Mouse (Mus musculus): ENCODE results near the gene Snrnp35. TPM values are rescaled to one million over a fixed set of nuclear protein-coding genes. Genes with fewer than 3 reads are reported as not detected.

Gene Snrnp35
- polyA plus RNA-seq (2012; rRNA removed): 4.6 and 5.0 TPM in 2 replicates

DNA sequence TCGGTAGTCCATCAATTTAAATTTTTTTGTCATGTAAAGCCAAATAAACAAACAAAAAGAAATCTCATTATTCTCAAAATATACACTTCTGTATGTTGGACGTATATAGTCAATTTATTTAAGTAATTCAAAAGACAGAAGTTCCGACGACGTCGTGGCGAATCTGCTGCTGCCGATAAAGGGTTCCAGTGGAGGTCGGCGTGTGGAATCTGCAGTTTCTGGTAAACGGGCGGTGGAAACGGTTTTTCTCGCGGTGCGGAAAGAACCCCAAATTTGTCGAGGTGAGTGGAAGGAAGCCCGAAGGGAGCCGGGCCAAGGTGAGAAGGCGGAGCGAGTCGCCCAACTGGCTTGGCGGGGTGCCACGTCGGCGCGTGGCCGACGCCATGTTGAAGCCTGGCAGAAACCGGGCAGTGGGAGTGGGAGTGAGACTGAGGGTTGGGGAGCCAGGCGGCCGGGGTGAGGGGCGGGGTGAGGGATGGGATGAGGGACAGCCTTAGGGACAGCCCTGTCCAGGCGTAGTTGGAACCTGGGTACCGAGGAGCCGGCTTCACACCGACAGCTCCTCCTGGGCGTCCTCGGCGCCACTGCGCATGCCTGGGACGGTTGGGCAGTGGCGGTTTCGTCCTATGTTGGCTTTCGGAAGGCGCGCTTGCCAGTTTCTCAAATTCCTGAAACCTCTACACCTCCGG lies at the start of gene Snrnp35:
Gene Snrnp35 (plus strand): TSS at position 169 of the 689 bp plus-strand sequence.
- peak; percentile 87 for DNase-seq
- TF ChIP-seq POLR2A (IDR thresholded peaks at IDR 0.05; ENCODE audit: control insufficient read depth, extremely low read depth, insufficient read depth, low read length, poor library complexity): peak; percentile 44; the same call in 1 of the 2 replicates
- TF ChIP-seq CTCF (IDR thresholded peaks at IDR 0.05; ENCODE audit: borderline replicate concordance, control insufficient read depth, extremely low read depth, insufficient read depth, low read length, poor library complexity): peak; percentile 57; the same call in 1 of the 2 replicates
- H3K36me3 ChIP-seq (ENCODE audit: control insufficient read depth, insufficient read depth, low read length): no peaks in the 10 kb centered on the region
- peaks cover 27% of the 10 kb centered on the region for H3K4me1 ChIP-seq (replicated peaks; ENCODE audit: control insufficient read depth, insufficient read depth, low read length)
- H3K27ac ChIP-seq (ENCODE audit: control insufficient read depth, insufficient read depth, low read length): peak within 1 kb of the TSS; percentile 75
- H3K4me3 ChIP-seq (ENCODE audit: control insufficient read depth, insufficient read depth, low read length): peak within 1 kb of the TSS; percentile 79
- H3K27me3 ChIP-seq (ENCODE audit: control insufficient read depth, insufficient read depth, low read length): no peaks in the 10 kb centered on the region
- under 1% methylated on average over 48 of the region's 48 CpGs for WGBS

DNA sequence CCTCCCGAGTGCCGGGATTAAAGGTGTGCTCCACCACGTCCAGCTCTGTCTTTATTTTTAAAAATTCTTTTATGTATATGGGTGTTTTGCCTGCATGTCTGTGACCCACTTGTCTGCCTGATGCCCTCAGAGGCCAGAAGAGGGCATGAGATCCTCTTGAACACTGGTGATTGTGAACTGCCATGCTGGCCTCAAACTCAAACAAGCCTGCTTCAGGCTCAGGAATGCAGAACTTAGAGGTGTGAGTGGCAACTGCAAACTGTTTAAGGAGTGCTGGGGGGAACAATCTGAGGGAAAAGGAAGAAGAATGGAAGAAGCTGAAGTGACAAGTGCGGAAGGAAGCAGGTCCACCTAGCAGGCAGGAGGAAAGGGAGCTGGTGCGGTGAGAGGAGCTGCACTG lies 44.7 kb upstream of the Snrnp35 start:
- no peaks in the 10 kb centered on the region for H3K36me3 ChIP-seq (ENCODE audit: control insufficient read depth, insufficient read depth, low read length)
- H3K27ac ChIP-seq (ENCODE audit: control insufficient read depth, insufficient read depth, low read length): peak overlapping the region; percentile 35
- DNase-seq: peak; percentile 57
- H3K4me1 ChIP-seq (replicated peaks; ENCODE audit: control insufficient read depth, insufficient read depth, low read length): peaks cover 10% of the 10 kb centered on the region
- no peaks in the 10 kb centered on the region for H3K27me3 ChIP-seq (ENCODE audit: control insufficient read depth, insufficient read depth, low read length)
- 48% methylated on average over 5 of the region's 5 CpGs for WGBS
- H3K4me3 ChIP-seq (ENCODE audit: control insufficient read depth, insufficient read depth, low read length): no peak overlapping the region
- TF ChIP-seq POLR2A (IDR thresholded peaks at IDR 0.05; ENCODE audit: control insufficient read depth, extremely low read depth, insufficient read depth, low read length, poor library complexity) (no peak), CTCF (IDR thresholded peaks at IDR 0.05; ENCODE audit: borderline replicate concordance, control insufficient read depth, extremely low read depth, insufficient read depth, low read length, poor library complexity) (no peak)

DNA sequence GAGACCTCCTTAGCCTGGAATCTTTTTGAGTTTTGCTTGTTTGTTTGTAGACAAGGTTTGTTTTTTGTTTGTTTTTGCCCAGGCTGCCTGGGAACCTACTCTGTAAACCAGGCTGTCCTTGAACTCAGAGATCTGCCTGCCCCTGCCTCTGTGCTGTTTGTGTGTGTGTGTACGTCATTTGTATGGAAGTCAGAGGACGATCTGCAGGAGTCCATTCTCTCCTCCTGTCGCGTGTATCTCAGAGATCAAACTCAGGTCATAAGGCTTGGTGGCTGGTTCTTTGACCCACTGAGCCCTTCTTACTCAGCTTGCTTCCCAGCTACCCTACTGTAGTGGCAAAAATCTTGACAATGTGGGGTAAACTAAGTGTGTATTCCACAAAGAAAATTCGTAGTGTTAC lies 44.2 kb upstream of the Snrnp35 start:
- no peaks in the 10 kb centered on the region for H3K27me3 ChIP-seq (ENCODE audit: control insufficient read depth, insufficient read depth, low read length)
- TF ChIP-seq POLR2A (IDR thresholded peaks at IDR 0.05; ENCODE audit: control insufficient read depth, extremely low read depth, insufficient read depth, low read length, poor library complexity) (no peak), CTCF (IDR thresholded peaks at IDR 0.05; ENCODE audit: borderline replicate concordance, control insufficient read depth, extremely low read depth, insufficient read depth, low read length, poor library complexity) (no peak)
- WGBS: 76% methylated on average over 5 of the region's 5 CpGs
- no peak for DNase-seq
- peak overlapping the region; percentile 22 for H3K27ac ChIP-seq (ENCODE audit: control insufficient read depth, insufficient read depth, low read length)
- H3K36me3 ChIP-seq (ENCODE audit: control insufficient read depth, insufficient read depth, low read length): no peaks in the 10 kb centered on the region
- peaks cover 10% of the 10 kb centered on the region for H3K4me1 ChIP-seq (replicated peaks; ENCODE audit: control insufficient read depth, insufficient read depth, low read length)
- no peak overlapping the region for H3K4me3 ChIP-seq (ENCODE audit: control insufficient read depth, insufficient read depth, low read length)

DNA sequence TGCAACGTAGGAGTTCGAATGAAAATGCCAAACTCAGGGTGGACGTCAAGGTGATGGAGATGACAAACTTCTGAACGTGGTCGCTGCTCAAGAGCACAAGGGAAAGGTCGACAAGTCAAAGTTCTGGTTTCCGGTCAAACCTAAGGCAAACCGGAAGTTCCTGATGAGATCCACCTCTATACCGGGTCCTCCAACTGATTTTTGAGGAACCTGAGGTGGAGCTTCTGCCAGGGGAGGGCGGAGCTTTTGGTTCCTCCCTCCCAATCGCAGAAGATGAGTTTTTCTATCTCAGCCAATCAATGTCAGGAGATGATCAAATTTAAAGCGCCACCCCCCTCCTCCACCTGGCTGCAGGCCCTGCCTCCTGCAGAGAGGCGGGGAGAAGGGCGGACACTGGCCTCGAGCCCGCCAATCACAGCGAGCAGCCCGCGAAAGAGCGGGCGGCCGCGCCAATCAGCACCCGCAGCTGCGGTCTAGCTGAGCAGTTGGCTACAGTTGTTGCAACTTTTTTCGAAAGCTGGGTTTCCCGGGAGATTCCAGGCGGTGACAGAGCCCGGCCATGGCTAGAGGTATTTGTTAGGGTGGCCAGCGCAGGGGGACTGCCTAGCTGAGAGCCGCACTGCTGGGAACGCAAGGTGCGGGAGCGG lies 43.4 kb upstream of the Snrnp35 start, which contains the start of gene Kmt5a:
Gene Kmt5a (plus strand): TSS at position 484 of the 647 bp plus-strand sequence.
- H3K27me3 ChIP-seq (ENCODE audit: control insufficient read depth, insufficient read depth, low read length): no peaks in the 10 kb centered on the region
- under 1% methylated on average over 34 of the region's 34 CpGs for WGBS
- peak within 1 kb of the TSS; percentile 39 for H3K27ac ChIP-seq (ENCODE audit: control insufficient read depth, insufficient read depth, low read length)
- TF ChIP-seq CTCF (IDR thresholded peaks at IDR 0.05; ENCODE audit: borderline replicate concordance, control insufficient read depth, extremely low read depth, insufficient read depth, low read length, poor library complexity) (no peak), POLR2A (IDR thresholded peaks at IDR 0.05; ENCODE audit: control insufficient read depth, extremely low read depth, insufficient read depth, low read length, poor library complexity) (no peak)
- peak; percentile 94 for DNase-seq
- peak within 1 kb of the TSS; percentile 92 for H3K4me3 ChIP-seq (ENCODE audit: control insufficient read depth, insufficient read depth, low read length)
- H3K36me3 ChIP-seq (ENCODE audit: control insufficient read depth, insufficient read depth, low read length): no peaks in the 10 kb centered on the region
- H3K4me1 ChIP-seq (replicated peaks; ENCODE audit: control insufficient read depth, insufficient read depth, low read length): peaks cover 12% of the 10 kb centered on the region

DNA sequence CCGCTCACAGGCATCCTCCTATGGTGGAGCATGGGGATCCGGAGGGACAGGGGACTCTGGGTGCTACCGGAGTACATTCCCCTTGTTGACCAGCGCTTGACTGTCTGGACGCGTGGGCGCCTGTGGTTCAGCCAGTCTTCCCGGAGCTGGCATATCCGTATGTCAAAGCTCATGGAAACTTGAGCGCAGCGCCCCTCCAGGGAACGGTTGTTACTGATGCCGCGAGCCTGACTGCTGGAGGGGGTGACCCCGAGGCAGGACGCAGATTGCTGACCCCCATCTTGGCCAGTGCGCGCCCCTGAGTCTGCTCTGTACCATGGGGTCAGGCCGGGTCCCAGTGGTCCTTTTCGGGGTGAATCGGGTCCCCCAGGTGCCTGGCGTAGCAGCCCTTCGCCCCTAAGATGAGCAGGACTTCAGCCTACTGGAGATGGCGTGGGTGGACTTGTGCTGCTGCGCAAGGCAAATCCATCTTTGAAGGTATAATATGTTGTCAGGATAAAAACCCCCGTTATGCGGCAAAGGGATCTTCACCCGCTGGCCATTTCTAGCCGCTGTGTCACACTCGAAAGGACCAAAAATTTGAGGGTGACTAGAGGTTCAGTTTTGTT lies 42.7 kb upstream of the Snrnp35 start:
- Histone ChIP-seq H3K27me3 (ENCODE audit: control insufficient read depth, insufficient read depth, low read length) (no peaks in the 10 kb centered on the region), H3K27ac (ENCODE audit: control insufficient read depth, insufficient read depth, low read length) (peak overlapping the region; percentile 39), H3K4me3 (ENCODE audit: control insufficient read depth, insufficient read depth, low read length) (peak overlapping the region; percentile 92), H3K36me3 (ENCODE audit: control insufficient read depth, insufficient read depth, low read length) (no peaks in the 10 kb centered on the region), H3K4me1 (replicated peaks; ENCODE audit: control insufficient read depth, insufficient read depth, low read length) (peaks cover 17% of the 10 kb centered on the region)
- no peak for TF ChIP-seq POLR2A (IDR thresholded peaks at IDR 0.05; ENCODE audit: control insufficient read depth, extremely low read depth, insufficient read depth, low read length, poor library complexity)
- TF ChIP-seq CTCF (IDR thresholded peaks at IDR 0.05; ENCODE audit: borderline replicate concordance, control insufficient read depth, extremely low read depth, insufficient read depth, low read length, poor library complexity): peak; percentile 67; the same call in 1 of the 2 replicates
- DNase-seq: peak; percentile 77
- WGBS: under 1% methylated on average over 30 of the region's 30 CpGs

DNA sequence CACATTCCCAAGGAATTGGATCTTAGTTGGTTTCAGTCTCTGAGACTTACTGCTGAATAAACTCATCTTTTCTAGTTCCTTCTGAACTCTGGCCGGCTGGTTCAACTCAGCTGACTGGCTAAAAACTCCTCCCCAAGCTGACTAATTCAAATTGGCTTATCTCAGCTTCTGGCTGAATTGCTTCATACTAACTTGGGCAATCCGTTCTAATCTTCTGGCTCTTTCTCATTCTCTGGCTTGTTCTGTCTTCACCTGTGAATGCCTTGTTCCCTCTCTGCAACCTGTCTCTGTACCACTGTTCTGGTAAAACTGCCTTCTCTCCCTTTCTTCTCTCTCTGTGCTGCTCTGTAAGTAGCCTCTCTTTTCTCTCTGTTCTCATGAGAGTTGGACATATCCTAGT lies 40.3 kb upstream of the Snrnp35 start:
- H3K27ac ChIP-seq (ENCODE audit: control insufficient read depth, insufficient read depth, low read length): no peak overlapping the region
- peaks cover 5% of the 10 kb centered on the region; the same call in 1 of the 2 replicates for H3K36me3 ChIP-seq (ENCODE audit: control insufficient read depth, insufficient read depth, low read length)
- H3K4me1 ChIP-seq (replicated peaks; ENCODE audit: control insufficient read depth, insufficient read depth, low read length): peaks cover 27% of the 10 kb centered on the region
- H3K27me3 ChIP-seq (ENCODE audit: control insufficient read depth, insufficient read depth, low read length): no peaks in the 10 kb centered on the region
- no peak for DNase-seq
- H3K4me3 ChIP-seq (ENCODE audit: control insufficient read depth, insufficient read depth, low read length): no peak overlapping the region
- WGBS: 91% methylated on average over 2 of the region's 2 CpGs
- TF ChIP-seq POLR2A (IDR thresholded peaks at IDR 0.05; ENCODE audit: control insufficient read depth, extremely low read depth, insufficient read depth, low read length, poor library complexity): no peak
- no peak for TF ChIP-seq CTCF (IDR thresholded peaks at IDR 0.05; ENCODE audit: borderline replicate concordance, control insufficient read depth, extremely low read depth, insufficient read depth, low read length, poor library complexity)

All from thymus, adult 2 months (tissue).